Mouse (Mus musculus) heart, embryonic 16.5 days (tissue): ENCODE data around the gene Nlgn3. TPM values are rescaled to one million over a fixed set of nuclear protein-coding genes. Genes with fewer than 3 reads are reported as not detected.
A peak's percentile ranks its signal among the peaks of the same experiment; 100 is the strongest.

Experiments used
- ATAC-seq: fragments of 200-750 bp; cut with Nextera tagmentation; replicated peaks from 2 replicates; pipeline ENCODE4 v1.8.0; 2017; ENCODE audit warnings: moderate number of reproducible peaks; ENCODE audit not compliant: insufficient read depth, low FRiP score; ENCODE audit errors: extremely low read depth
- H3K27ac ChIP-seq: fragments of 300-500 bp; sonication (generic); 2 replicates; pipeline ENCODE4 v1.5.1; 2014; ENCODE audit warnings: mild to moderate bottlenecking, low read length, control low read depth, moderate library complexity
- H3K27me3 ChIP-seq: fragments of 300-500 bp; sonication (generic); 2 replicates; pipeline ENCODE4 v1.6.1; 2014; ENCODE audit warnings: low read length, mixed read lengths; ENCODE audit not compliant: control insufficient read depth, insufficient read depth
- H3K36me3 ChIP-seq: fragments of 300-500 bp; sonication (generic); 2 replicates; pipeline ENCODE4 v1.6.1; 2014; ENCODE audit not compliant: control insufficient read depth, insufficient read depth
- H3K4me1 ChIP-seq: fragments of 300-500 bp; sonication (generic); 2 replicates; pipeline ENCODE4 v1.6.1; 2014; ENCODE audit warnings: low read length, mixed read lengths; ENCODE audit not compliant: control insufficient read depth, insufficient read depth
- H3K4me2 ChIP-seq: fragments of 300-500 bp; sonication (generic); 2 replicates; pipeline ENCODE4 v1.6.1; 2014; ENCODE audit warnings: low read depth, mild to moderate bottlenecking, control low read depth, low read length
- H3K4me3 ChIP-seq: fragments of 300-500 bp; sonication (generic); 2 replicates; pipeline ENCODE4 v1.5.1; 2014; ENCODE audit warnings: mild to moderate bottlenecking, control low read depth, low read length
- H3K9ac ChIP-seq: fragments of 300-500 bp; sonication (generic); 2 replicates; pipeline ENCODE4 v1.6.1; 2014; ENCODE audit warnings: low read length, control low read depth
- H3K9me3 ChIP-seq: fragments of 300-500 bp; sonication (generic); replicated peaks from 2 replicates; pipeline ENCODE4 v1.6.1; 2016; ENCODE audit warnings: low read length; ENCODE audit not compliant: control insufficient read depth
- WGBS: fragments of 180-500 bp; shearing (Covaris S2); extraction: QIAGEN DNeasy Blood & Tissue Kit; methylation state at CpG from one replicate; pipeline ENCODE4 v1.1.7; 2014; 5-methylcytosine and 5-hydroxymethylcytosine counted together
- polyA plus RNA-seq: library from polyadenylated mRNA; unstranded; fragments of >200 nt; fragmentation: Nextera tagmentation; extraction: Ambion mirVana; gene quantifications from 2 replicates; pipeline ENCODE4 v1.2.1, GENCODE M21; 2015

The Nlgn3 gene
- polyA plus RNA-seq, 1 experiment from 2014 or later, result 1.9 TPM

- 53% methylated on average over 3 of the region's 3 CpGs for WGBS
- no peaks in the 10 kb centered on the region for H3K4me1 ChIP-seq
- H3K9me3 ChIP-seq, result no peaks in the 10 kb centered on the region
- H3K27ac ChIP-seq, result peak within 1 kb of the TSS; percentile 31; the same call in 1 of the 2 replicates
- no peaks in the 10 kb centered on the region for H3K36me3 ChIP-seq
- no peaks in the 10 kb centered on the region; the same call in 1 of the 2 replicates for H3K27me3 ChIP-seq
- ATAC-seq, result no peak
- peak within 1 kb of the TSS; percentile 39 for H3K4me3 ChIP-seq
- H3K4me2 ChIP-seq, result peak within 1 kb of the TSS; percentile 43
- peak within 1 kb of the TSS; percentile 29; the same call in 1 of the 2 replicates for H3K9ac ChIP-seq
Measured at GRCm38 (mm10) chrX:101268755-101269124, 30.2 kb upstream of the Nlgn3 start, which contains the start of gene Gm20489. Gene Gm20489, minus strand, starts transcription at chrX:101269023.

- Histone ChIP-seq H3K4me1 (no peaks in the 10 kb centered on the region), H3K4me2 (peak overlapping the region; percentile 68), H3K4me3 (peak overlapping the region; percentile 72), H3K9ac (peak overlapping the region; percentile 62), H3K27me3 (no peaks in the 10 kb centered on the region; the same call in 1 of the 2 replicates), H3K9me3 (no peaks in the 10 kb centered on the region), H3K36me3 (peaks cover 6% of the 10 kb centered on the region; the same call in 1 of the 2 replicates), H3K27ac (peak overlapping the region; percentile 67; the same call in 1 of the 2 replicates)
- no peak for ATAC-seq
- WGBS, result 28% methylated on average over 6 of the region's 6 CpGs
Measured at GRCm38 (mm10) chrX:101273410-101273809, 25.6 kb upstream of the Nlgn3 start.

GRCm38 (mm10) chrX:101273875-101274738 is 24.9 kb upstream of the Nlgn3 start, which contains the start of gene Med12:
Gene Med12, plus strand, starts transcription at chrX:101274030.
- peak; percentile 96 for ATAC-seq
- H3K9me3 ChIP-seq, result no peaks in the 10 kb centered on the region
- peak within 1 kb of the TSS; percentile 85 for H3K9ac ChIP-seq
- no peaks in the 10 kb centered on the region for H3K4me1 ChIP-seq
- WGBS, result 18% methylated on average over 51 of the region's 54 CpGs
- H3K27ac ChIP-seq, result peak within 1 kb of the TSS; percentile 82
- peak within 1 kb of the TSS; percentile 72 for H3K4me3 ChIP-seq
- H3K27me3 ChIP-seq, result no peaks in the 10 kb centered on the region; the same call in 1 of the 2 replicates
- peaks cover 7% of the 10 kb centered on the region; the same call in 1 of the 2 replicates for H3K36me3 ChIP-seq
- peak within 1 kb of the TSS; percentile 68 for H3K4me2 ChIP-seq

GRCm38 (mm10) chrX:101282813-101283212 is 16.2 kb upstream of the Nlgn3 start:
- no peaks in the 10 kb centered on the region for H3K9me3 ChIP-seq
- ATAC-seq, result no peak
- WGBS, result 70% methylated on average over 6 of the region's 6 CpGs
- H3K4me3 ChIP-seq, result no peak overlapping the region
- H3K4me2 ChIP-seq, result no peak overlapping the region
- H3K4me1 ChIP-seq, result no peaks in the 10 kb centered on the region
- H3K27me3 ChIP-seq, result no peaks in the 10 kb centered on the region
- H3K36me3 ChIP-seq, result peaks cover 34% of the 10 kb centered on the region
- H3K9ac ChIP-seq, result no peak overlapping the region
- H3K27ac ChIP-seq, result no peak overlapping the region

GRCm38 (mm10) chrX:101285534-101285933 is 13.4 kb upstream of the Nlgn3 start:
- 22% methylated on average over 6 of the region's 6 CpGs for WGBS
- Histone ChIP-seq H3K27me3 (no peaks in the 10 kb centered on the region), H3K4me1 (no peaks in the 10 kb centered on the region), H3K4me3 (no peak overlapping the region), H3K4me2 (no peak overlapping the region), H3K36me3 (peaks cover 37% of the 10 kb centered on the region), H3K9ac (no peak overlapping the region), H3K9me3 (no peaks in the 10 kb centered on the region), H3K27ac (no peak overlapping the region)
- ATAC-seq, result 0 out of 2 replicates have a peak, but pooled peaks have one; percentile 45

GRCm38 (mm10) chrX:101285953-101286670 is 12.9 kb upstream of the Nlgn3 start:
- H3K4me3 ChIP-seq, result no peak overlapping the region
- H3K4me1 ChIP-seq, result no peaks in the 10 kb centered on the region
- peaks cover 34% of the 10 kb centered on the region for H3K36me3 ChIP-seq
- no peak overlapping the region for H3K4me2 ChIP-seq
- H3K27me3 ChIP-seq, result no peaks in the 10 kb centered on the region
- no peak overlapping the region for H3K9ac ChIP-seq
- WGBS, result 82% methylated on average over 13 of the region's 14 CpGs
- no peaks in the 10 kb centered on the region for H3K9me3 ChIP-seq
- H3K27ac ChIP-seq, result no peak overlapping the region
- no peak for ATAC-seq

- H3K4me1 ChIP-seq, result no peaks in the 10 kb centered on the region
- ATAC-seq, result no peak
- H3K27me3 ChIP-seq, result no peaks in the 10 kb centered on the region
- H3K27ac ChIP-seq, result no peak overlapping the region
- no peaks in the 10 kb centered on the region for H3K9me3 ChIP-seq
- no peak overlapping the region for H3K9ac ChIP-seq
- H3K4me3 ChIP-seq, result no peak overlapping the region
- peaks cover 27% of the 10 kb centered on the region for H3K36me3 ChIP-seq
- 55% methylated on average over 3 of the region's 3 CpGs for WGBS
- no peak overlapping the region for H3K4me2 ChIP-seq
Measured at GRCm38 (mm10) chrX:101287543-101287942, 11.4 kb upstream of the Nlgn3 start.

- ATAC-seq, result no peak
- no peaks in the 10 kb centered on the region for H3K27me3 ChIP-seq
- WGBS, result 88% methylated on average over 6 of the region's 6 CpGs
- H3K27ac ChIP-seq, result no peak overlapping the region
- H3K9me3 ChIP-seq, result no peaks in the 10 kb centered on the region
- peaks cover 30% of the 10 kb centered on the region for H3K36me3 ChIP-seq
- H3K4me2 ChIP-seq, result no peak overlapping the region
- no peak overlapping the region for H3K4me3 ChIP-seq
- H3K4me1 ChIP-seq, result no peaks in the 10 kb centered on the region
- H3K9ac ChIP-seq, result no peak overlapping the region
Measured at GRCm38 (mm10) chrX:101288432-101288831, 10.5 kb upstream of the Nlgn3 start.
